Mouse (Mus musculus) kidney, postnatal 4 days (tissue): ENCODE results near the gene Olfr1138.

Source experiments
- DNase-seq, 2 experiments: peaks; one replicate each; pipeline ENCODE4 v3.0.0; 2021; ENCODE audit warnings: mixed read lengths in 2 of 2

Olfr1138 gene

GRCm38 (mm10) chr2:87739878-87740277 is at the start of gene Olfr1138:
Gene Olfr1138 (minus strand): TSS chr2:87739978.
- DNase-seq, result no peak

- DNase-seq, result no peak
These were observed 39.4 kb upstream of the Olfr1138 start, which contains the start of gene Olfr152 for GRCm38 (mm10) chr2:87779183-87779582. Gene Olfr152 (plus strand): TSS chr2:87779483.

GRCm38 (mm10) chr2:87776143-87776542 is 36.4 kb upstream of the Olfr1138 start:
- DNase-seq, result no peak

- DNase-seq, result no peak
These were observed 14.1 kb upstream of the Olfr1138 start, which contains the start of gene Olfr1141 for GRCm38 (mm10) chr2:87753891-87754290. Gene Olfr1141 (minus strand): TSS chr2:87753991.

GRCm38 (mm10) chr2:87743452-87743851 is 3.7 kb upstream of the Olfr1138 start, which contains the start of gene Olfr1140:
Gene Olfr1140 (plus strand): TSS chr2:87743752.
- no peak for DNase-seq

- DNase-seq, result no peak
These were observed 26.7 kb downstream of the Olfr1138 start, which contains the start of gene Olfr1137 for GRCm38 (mm10) chr2:87713079-87713478. Gene Olfr1137 (minus strand): TSS chr2:87713179.

GRCm38 (mm10) chr2:87693847-87694246 is 45.9 kb downstream of the Olfr1138 start, which contains the start of gene Olfr1136:
Gene Olfr1136 (minus strand): TSS chr2:87693947.
- no peak for DNase-seq
